Mouse (Mus musculus) megakaryocyte, embryonic 14.5 days (primary cell): Measurements from ENCODE around the gene Chrne.

ENCODE experiments used
- FLI1 ChIP-seq: IDR thresholded peaks from 2 replicates; pipeline ENCODE4 v1.6.1; 2012; ENCODE audit warnings: low read length, inconsistent platforms, mixed read lengths
- GATA1 ChIP-seq: IDR thresholded peaks from 3 replicates; pipeline ENCODE4 v1.6.1; 2012; ENCODE audit warnings: mixed read lengths, low read length, inconsistent platforms, borderline replicate concordance

- TF ChIP-seq FLI1 (no peak), GATA1 (no peak)
Measured at GRCm38 (mm10) chr11:70578962-70579361, 40.1 kb downstream of the Chrne start.
